Mouse (Mus musculus) cerebellum, adult 2 months (tissue): ENCODE results near the gene Tmprss2.

Source experiments
- CTCF ChIP-seq: fragments of 200-500 bp; IDR thresholded peaks from 2 replicates; pipeline ENCODE4 v1.5.1; 2011; ENCODE audit warnings: low read depth, mild to moderate bottlenecking, control low read depth, low read length, moderate library complexity, borderline replicate concordance; ENCODE audit not compliant: insufficient read depth
- POLR2A ChIP-seq: fragments of 200-500 bp; IDR thresholded peaks from 2 replicates; pipeline ENCODE4 v1.6.1; 2011; ENCODE audit warnings: low read length, control low read depth, borderline replicate concordance; ENCODE audit not compliant: insufficient read depth

GRCm38 (mm10) chr16:97523024-97523423, 88.0 kb downstream of the Tmprss2 start:
- TF ChIP-seq CTCF: peak; percentile 50
- TF ChIP-seq POLR2A: no peak
